Mouse (Mus musculus) forebrain, embryonic 16.5 days (tissue): ENCODE measurements around the gene Draxin. TPM values are rescaled to one million over a fixed set of nuclear protein-coding genes. Genes with fewer than 3 reads are reported as not detected.

Experiments
- ATAC-seq: fragments of 200-750 bp; cut with Nextera tagmentation; 2 replicates; pipeline ENCODE4 v1.8.0; 2017; ENCODE audit warnings: mild to moderate bottlenecking, moderate library complexity
- H3K27ac ChIP-seq: fragments of 300-500 bp; sonication (generic); 2 replicates; pipeline ENCODE4 v1.5.1; 2014; ENCODE audit warnings: low read length, control low read depth
- H3K27me3 ChIP-seq: fragments of 300-500 bp; sonication (generic); replicated peaks from 2 replicates; pipeline ENCODE4 v1.6.1; 2014; ENCODE audit warnings: low read length; ENCODE audit not compliant: control insufficient read depth, insufficient read depth
- H3K36me3 ChIP-seq: fragments of 300-500 bp; sonication (generic); 2 replicates; pipeline ENCODE4 v1.6.1; 2014; ENCODE audit not compliant: control insufficient read depth, insufficient read depth
- H3K4me1 ChIP-seq: fragments of 300-500 bp; sonication (generic); replicated peaks from 2 replicates; pipeline ENCODE4 v1.6.1; 2014; ENCODE audit warnings: low read length; ENCODE audit not compliant: control insufficient read depth, insufficient read depth
- H3K4me2 ChIP-seq: fragments of 300-500 bp; sonication (generic); 2 replicates; pipeline ENCODE4 v1.6.1; 2014; ENCODE audit warnings: mild to moderate bottlenecking, low read length, control low read depth
- H3K4me3 ChIP-seq: fragments of 300-500 bp; sonication (generic); replicated peaks from 2 replicates; pipeline ENCODE4 v1.5.1; 2014; ENCODE audit warnings: mild to moderate bottlenecking, low read length, control low read depth
- H3K9ac ChIP-seq: fragments of 300-500 bp; sonication (generic); replicated peaks from 2 replicates; pipeline ENCODE4 v1.6.1; 2014; ENCODE audit warnings: low read depth, low read length, control low read depth
- H3K9me3 ChIP-seq: fragments of 300-500 bp; sonication (generic); 2 replicates; pipeline ENCODE4 v1.6.1; 2016; ENCODE audit warnings: low read length; ENCODE audit not compliant: control insufficient read depth
- WGBS: fragments of 180-500 bp; shearing (Covaris S2); extraction: QIAGEN DNeasy Blood & Tissue Kit; methylation state at CpG from one replicate; pipeline ENCODE4 v1.1.7; 2014; 5-methylcytosine and 5-hydroxymethylcytosine counted together
- polyA plus RNA-seq: library from polyadenylated mRNA; unstranded; fragments of >200 nt; fragmentation: Nextera tagmentation; extraction: Ambion mirVana; gene quantifications from 2 replicates; pipeline ENCODE4 v1.2.1, GENCODE M21; 2015

Draxin gene
- polyA plus RNA-seq, 1 experiment from 2014 or later: 23.5 TPM

DNA sequence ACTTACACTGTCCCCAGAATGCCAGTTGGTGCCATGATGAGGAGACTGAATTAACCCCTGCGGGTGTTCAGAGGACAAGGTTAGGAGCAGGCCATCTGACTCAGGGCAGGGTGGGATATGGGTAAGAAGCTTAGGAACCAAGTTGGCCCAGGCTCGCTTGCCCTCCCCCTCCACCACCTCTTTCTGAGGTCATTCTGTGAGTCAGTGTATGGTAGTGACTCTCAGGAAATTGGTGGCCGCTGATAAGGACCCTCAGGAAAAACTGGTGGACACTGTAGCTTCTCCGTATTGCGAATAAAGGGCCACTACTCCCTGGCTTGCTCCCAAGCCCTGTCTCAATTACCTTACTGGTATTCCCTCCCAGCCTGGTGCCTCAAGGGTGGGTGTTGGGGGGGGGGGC, 21.3 kb downstream of the Draxin start:
- Histone ChIP-seq H3K36me3 (peaks cover 26% of the 10 kb centered on the region), H3K4me1 (peaks cover 26% of the 10 kb centered on the region), H3K9ac (no peak overlapping the region), H3K9me3 (no peaks in the 10 kb centered on the region), H3K4me3 (no peak overlapping the region), H3K27ac (no peak overlapping the region), H3K4me2 (no peak overlapping the region), H3K27me3 (no peaks in the 10 kb centered on the region)
- WGBS: 91% methylated on average over 5 of the region's 5 CpGs
- ATAC-seq: no peak

DNA sequence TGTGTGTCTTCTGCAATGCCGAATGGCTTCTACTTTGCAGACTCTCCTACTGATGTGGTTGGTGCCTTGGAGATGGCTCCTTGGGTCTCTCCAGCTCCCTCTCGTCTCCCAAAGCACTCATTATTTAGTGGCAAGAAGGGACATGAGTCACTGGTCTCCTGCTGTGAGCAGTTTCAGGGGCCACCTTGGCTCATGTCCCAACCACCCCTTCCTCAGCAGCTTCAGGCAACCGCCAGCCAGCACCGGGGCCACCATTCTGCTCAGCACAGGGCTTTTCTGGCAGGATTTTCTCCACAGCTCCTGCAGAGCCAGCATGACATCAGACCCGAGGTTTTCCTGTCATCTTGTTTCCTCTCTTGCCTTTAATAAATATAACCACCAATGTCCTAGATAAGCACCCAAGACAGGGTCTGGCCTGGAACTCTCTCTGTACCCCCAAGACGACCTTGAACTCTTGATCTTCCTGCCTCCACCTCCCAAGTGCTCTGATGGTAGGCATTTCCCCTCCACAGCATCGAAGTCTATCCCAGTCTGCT, 21.9 kb downstream of the Draxin start:
- H3K4me3 ChIP-seq: no peak overlapping the region
- no peak overlapping the region for H3K27ac ChIP-seq
- no peak overlapping the region for H3K9ac ChIP-seq
- H3K4me1 ChIP-seq: peaks cover 26% of the 10 kb centered on the region
- peaks cover 25% of the 10 kb centered on the region for H3K36me3 ChIP-seq
- ATAC-seq: no peak
- no peaks in the 10 kb centered on the region for H3K9me3 ChIP-seq
- H3K27me3 ChIP-seq: no peaks in the 10 kb centered on the region
- 56% methylated on average over 7 of the region's 7 CpGs for WGBS
- H3K4me2 ChIP-seq: no peak overlapping the region

DNA sequence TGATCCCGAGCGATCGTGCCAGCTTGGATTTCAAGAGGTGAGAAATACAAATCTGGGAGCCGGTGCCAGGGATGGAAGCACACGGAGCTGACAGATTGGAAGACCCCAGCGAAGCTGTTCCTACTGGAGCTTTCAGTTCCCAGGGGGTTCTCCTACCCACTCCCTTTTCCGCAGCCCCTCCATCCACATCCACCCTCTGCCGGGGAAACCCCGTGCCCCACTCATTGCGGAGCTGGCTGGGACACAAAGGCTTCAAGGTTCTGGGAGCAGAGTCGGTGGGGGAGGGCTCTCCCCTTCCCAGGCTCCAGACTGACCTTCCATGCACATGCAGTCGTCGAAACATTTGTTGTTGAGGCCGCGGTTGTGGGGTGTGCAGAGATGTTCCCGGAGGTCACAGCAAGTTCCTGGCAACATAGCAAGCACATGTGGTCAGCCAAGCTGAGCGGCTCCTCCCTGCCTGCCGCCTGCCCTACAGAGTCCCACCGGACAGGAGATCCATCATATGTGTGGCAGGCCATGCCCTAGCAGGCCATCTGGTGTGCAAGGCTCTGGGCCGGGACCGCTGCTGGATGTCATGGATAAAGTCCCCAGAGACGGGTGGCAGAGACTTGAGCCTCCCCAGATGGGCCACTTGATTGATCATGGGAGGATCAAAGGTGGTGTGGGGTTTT, 22.7 kb downstream of the Draxin start:
- peak; percentile 79 for ATAC-seq
- H3K9me3 ChIP-seq: no peaks in the 10 kb centered on the region
- peak overlapping the region; percentile 74 for H3K27ac ChIP-seq
- no peak overlapping the region for H3K4me3 ChIP-seq
- H3K4me2 ChIP-seq: no peak overlapping the region
- 62% methylated on average over 22 of the region's 22 CpGs for WGBS
- peaks cover 26% of the 10 kb centered on the region for H3K4me1 ChIP-seq
- no peaks in the 10 kb centered on the region for H3K27me3 ChIP-seq
- no peak overlapping the region for H3K9ac ChIP-seq
- H3K36me3 ChIP-seq: peaks cover 17% of the 10 kb centered on the region

DNA sequence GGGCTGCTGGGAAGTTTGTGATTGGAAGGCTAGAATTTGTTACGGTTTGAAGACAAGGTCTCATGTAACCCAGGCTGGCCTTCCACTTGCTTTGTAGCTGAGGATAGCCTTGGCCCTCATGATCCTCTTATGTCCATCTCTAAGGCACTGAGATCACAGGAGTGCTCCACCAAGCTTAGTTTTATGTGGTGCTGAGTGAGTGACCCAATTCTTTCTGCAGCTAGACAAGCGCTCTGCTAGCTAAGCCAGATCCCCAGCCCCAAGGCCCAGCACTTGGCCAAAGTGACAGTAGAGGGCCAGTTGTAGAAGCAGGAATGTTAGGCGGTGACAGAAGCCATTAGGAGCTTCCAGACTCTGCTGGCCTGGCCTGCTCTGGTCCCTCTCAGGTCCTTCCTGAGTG, 26.4 kb downstream of the Draxin start:
- Histone ChIP-seq H3K27me3 (no peaks in the 10 kb centered on the region), H3K9me3 (no peaks in the 10 kb centered on the region), H3K4me1 (peaks cover 33% of the 10 kb centered on the region), H3K36me3 (peaks cover 9% of the 10 kb centered on the region), H3K9ac (no peak overlapping the region), H3K4me2 (no peak overlapping the region), H3K27ac (no peak overlapping the region), H3K4me3 (no peak overlapping the region)
- ATAC-seq: no peak
- WGBS: 90% methylated on average over 3 of the region's 3 CpGs

DNA sequence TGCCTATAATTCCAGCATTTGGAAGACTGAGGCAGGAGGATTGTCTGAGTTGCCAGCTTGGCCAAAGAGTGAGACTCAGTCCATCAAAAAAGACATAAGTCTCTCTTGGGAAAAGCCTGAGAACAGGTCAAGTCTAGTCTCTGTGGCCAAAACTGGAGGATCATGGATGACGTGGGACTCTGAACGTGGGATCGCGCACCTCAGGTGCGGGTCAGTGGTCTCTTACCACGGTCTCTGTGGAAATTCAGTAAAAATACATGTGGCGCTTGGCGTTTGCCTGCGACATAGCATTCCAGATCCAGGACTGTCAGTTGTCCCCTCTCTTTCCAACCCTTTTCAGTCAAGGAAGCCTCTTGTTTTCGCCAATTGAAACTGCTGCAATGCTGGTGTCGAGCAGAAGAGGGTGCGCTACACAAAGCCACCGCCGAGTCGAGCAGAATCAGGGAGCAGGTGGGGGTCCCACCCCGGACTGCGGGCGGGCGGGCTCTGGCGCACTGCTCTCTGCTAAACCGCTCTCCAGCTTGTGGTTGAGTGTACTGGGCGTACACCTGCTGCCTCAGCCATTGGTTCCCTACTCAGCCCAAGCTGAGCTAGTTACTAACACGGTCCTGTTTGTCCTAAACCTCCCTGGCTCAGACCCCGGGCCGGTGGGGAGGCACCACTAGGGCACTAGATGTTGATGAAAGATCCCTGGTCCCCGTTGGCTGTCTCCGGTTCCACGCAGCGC, 28.5 kb downstream of the Draxin start:
- Histone ChIP-seq H3K9ac (peak overlapping the region; percentile 32), H3K27me3 (no peaks in the 10 kb centered on the region), H3K4me3 (peak overlapping the region; percentile 18), H3K9me3 (no peaks in the 10 kb centered on the region), H3K36me3 (peaks cover 5% of the 10 kb centered on the region; the same call in 1 of the 2 replicates), H3K27ac (peak overlapping the region; percentile 34), H3K4me2 (peak overlapping the region; percentile 38), H3K4me1 (peaks cover 14% of the 10 kb centered on the region)
- peak; percentile 90 for ATAC-seq
- 14% methylated on average over 29 of the region's 29 CpGs for WGBS

DNA sequence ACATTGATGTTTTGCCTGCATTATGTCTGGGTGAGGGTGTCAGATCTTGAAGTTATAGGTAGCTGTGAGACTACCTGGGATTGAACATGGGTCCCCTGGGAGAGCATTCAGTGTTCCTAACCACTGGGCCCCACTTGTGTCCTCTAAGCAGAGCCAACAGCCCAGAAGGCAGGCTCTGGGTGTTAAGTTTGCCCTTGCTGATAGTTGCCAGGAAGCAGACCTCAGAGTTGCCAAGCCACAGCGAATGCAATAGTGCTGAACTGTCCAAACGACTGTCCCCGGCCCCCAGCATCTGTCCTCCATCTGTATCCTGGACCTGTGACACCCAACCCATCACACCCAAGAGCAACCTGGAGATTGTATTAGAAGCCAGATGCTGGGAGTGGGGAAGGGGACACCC, 31.8 kb downstream of the Draxin start:
- no peak for ATAC-seq
- no peak overlapping the region for H3K27ac ChIP-seq
- no peak overlapping the region for H3K4me2 ChIP-seq
- H3K27me3 ChIP-seq: no peaks in the 10 kb centered on the region
- 86% methylated on average over 3 of the region's 3 CpGs for WGBS
- H3K4me3 ChIP-seq: no peak overlapping the region
- no peaks in the 10 kb centered on the region; the same call in 1 of the 2 replicates for H3K36me3 ChIP-seq
- H3K4me1 ChIP-seq: peaks cover 11% of the 10 kb centered on the region
- no peaks in the 10 kb centered on the region for H3K9me3 ChIP-seq
- no peak overlapping the region for H3K9ac ChIP-seq

DNA sequence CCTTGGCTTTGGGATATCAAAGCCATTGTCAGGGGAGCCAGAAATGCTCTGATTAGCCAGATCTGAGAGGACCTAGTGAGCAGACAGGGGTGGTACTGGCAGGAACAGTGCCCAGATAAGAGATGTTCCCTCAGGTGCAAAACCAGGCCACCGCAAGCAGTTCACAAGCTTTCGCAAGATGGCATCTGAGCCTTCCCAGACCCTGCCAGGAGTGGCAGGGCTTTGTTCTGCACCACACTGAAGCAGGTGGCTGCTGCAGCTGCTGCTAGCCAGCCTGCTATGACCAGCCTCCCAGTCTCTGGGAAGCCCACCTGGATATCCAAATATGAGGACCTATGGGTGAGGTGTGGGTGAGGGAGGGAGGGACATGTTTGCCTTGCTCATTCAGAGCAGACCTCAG, 32.6 kb downstream of the Draxin start:
- Histone ChIP-seq H3K9me3 (no peaks in the 10 kb centered on the region), H3K27me3 (no peaks in the 10 kb centered on the region), H3K9ac (no peak overlapping the region), H3K27ac (no peak overlapping the region), H3K4me1 (peaks cover 11% of the 10 kb centered on the region), H3K36me3 (no peaks in the 10 kb centered on the region; the same call in 1 of the 2 replicates), H3K4me2 (no peak overlapping the region), H3K4me3 (no peak overlapping the region)
- 74% methylated on average over 2 of the region's 2 CpGs for WGBS
- no peak for ATAC-seq

DNA sequence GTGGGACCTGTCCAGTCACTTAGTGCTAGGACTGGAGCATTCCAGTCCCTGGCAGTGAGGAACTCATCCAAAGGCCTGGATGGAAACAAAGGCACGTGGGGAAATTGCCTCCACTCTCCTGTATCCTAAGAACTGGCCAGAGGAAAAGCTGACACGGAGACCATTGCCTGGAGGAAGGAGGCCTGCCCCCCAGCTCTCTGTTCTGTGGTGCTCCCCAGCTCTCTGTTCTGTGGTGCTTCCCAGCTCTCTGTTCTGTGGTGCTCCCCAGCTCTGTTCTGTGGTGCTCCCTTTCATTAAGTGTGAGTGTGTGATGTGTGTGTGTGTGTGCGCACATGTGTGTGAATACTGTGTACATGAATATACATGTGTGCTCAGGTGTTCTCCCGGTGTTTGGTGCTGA, 35.4 kb downstream of the Draxin start:
- no peak for ATAC-seq
- Histone ChIP-seq H3K9me3 (no peaks in the 10 kb centered on the region), H3K4me1 (peaks cover 3% of the 10 kb centered on the region; the same call in 1 of the 2 replicates), H3K4me2 (no peak overlapping the region), H3K36me3 (no peaks in the 10 kb centered on the region), H3K4me3 (no peak overlapping the region), H3K9ac (no peak overlapping the region), H3K27ac (no peak overlapping the region), H3K27me3 (no peaks in the 10 kb centered on the region)
- 87% methylated on average over 4 of the region's 4 CpGs for WGBS

DNA sequence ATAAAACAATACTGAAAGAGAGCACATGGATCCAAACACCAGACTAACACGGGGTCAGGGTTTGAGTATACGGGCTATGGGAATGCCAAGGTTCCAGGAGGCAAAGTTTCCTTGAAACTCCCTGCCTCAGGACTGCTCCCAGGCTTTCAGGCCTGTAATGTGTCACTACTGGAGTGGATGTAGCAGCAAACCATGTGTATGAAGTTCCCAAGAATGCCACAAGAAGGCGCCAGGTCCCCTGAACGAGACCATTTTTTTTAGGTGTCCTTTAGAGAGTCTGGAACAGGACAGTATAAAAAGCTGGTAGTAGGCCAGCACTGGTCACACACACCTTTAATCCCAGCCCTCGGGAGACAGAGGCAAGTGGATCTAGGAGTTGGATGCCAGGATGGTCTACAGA, 36.3 kb downstream of the Draxin start:
- H3K4me2 ChIP-seq: no peak overlapping the region
- ATAC-seq: no peak
- H3K4me3 ChIP-seq: no peak overlapping the region
- WGBS: 74% methylated on average over 5 of the region's 5 CpGs
- peaks cover 3% of the 10 kb centered on the region; the same call in 1 of the 2 replicates for H3K4me1 ChIP-seq
- H3K27me3 ChIP-seq: no peaks in the 10 kb centered on the region
- H3K9me3 ChIP-seq: no peaks in the 10 kb centered on the region
- H3K9ac ChIP-seq: no peak overlapping the region
- H3K27ac ChIP-seq: no peak overlapping the region
- no peaks in the 10 kb centered on the region for H3K36me3 ChIP-seq
